Mouse (Mus musculus) B cell, adult 62 days (primary cell): ENCODE data around the gene Fer1l4. TPM values are rescaled to one million over a fixed set of nuclear protein-coding genes. Genes with fewer than 3 reads are reported as not detected.

ENCODE experiments used
- total RNA-seq: library from RNA; stranded (reverse); gene quantifications from 4 replicates; pipeline ENCODE4 v1.2.4, GENCODE M21; 2023

The Fer1l4 gene
- not detected in 4 replicates for total RNA-seq

DNA sequence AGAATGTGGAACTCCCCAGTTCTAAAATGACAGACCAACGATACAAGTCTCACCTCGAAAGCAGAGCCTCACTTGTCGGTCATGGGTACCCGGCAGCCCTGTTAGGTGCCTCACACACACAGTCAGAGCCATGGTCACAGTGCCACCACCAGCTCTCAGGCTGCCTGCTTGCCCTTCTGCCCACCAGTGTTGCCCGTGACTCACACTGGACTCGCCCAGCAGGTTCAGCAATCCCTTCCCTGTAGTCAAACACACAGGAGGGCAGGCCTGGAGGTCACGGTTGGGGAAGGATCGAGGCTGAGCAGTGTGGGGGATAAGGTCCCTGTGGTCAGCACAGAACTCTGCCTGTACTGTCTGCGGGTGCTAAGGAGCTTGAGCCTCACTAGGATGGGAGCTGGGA, at the start of gene Fer1l4:
Fer1l4 (minus strand) TSS at position 132 of the 400 bp plus-strand sequence.

DNA sequence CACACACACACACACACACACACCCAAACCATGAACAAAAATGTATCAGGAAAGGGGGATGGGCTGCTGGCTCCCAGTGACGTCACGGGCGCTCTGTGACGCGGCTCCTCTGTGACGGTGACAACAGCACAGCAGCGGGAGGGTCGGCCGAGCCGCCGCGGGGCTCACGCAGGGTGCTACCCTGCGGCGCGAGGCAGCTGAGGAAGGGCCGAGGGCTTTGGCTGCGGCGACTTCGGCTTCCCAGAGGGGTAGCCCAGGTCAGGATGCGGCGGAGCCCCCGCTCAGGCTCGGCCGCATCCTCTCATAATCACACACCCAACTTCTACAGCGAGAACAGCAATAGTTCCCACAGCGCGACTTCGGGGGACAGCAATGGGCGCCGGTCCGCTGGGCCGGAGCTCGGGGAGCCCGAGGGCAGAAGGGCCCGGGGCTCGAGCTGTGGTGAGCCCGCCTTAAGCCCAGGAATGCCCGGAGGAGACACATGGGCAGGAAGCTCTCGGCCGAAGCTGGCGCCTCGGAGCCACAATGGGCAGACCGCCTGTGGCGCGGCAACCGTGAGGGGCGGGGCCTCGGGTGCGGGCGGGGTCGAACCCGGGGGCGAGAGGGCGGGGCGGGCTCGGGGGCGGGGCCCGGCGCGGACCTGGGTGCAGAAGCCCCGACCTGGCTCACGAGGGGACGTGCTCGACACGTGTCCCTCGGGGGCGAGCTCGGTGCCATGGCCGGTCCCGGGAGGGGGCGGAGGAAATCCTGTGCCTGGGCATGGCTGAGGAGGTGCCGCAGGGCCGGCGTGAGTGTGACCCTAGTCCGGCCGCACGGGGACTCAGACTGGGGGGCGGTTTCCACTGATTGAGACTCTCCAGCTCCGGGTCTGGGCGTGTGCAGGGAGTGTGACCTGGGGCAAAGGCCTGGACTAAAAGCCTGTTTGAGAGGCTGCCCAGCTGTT, 12.6 kb upstream of the Fer1l4 start, which contains the start of gene Spag4:
Spag4 (plus strand) TSS at position 77 of the 943 bp plus-strand sequence.

DNA sequence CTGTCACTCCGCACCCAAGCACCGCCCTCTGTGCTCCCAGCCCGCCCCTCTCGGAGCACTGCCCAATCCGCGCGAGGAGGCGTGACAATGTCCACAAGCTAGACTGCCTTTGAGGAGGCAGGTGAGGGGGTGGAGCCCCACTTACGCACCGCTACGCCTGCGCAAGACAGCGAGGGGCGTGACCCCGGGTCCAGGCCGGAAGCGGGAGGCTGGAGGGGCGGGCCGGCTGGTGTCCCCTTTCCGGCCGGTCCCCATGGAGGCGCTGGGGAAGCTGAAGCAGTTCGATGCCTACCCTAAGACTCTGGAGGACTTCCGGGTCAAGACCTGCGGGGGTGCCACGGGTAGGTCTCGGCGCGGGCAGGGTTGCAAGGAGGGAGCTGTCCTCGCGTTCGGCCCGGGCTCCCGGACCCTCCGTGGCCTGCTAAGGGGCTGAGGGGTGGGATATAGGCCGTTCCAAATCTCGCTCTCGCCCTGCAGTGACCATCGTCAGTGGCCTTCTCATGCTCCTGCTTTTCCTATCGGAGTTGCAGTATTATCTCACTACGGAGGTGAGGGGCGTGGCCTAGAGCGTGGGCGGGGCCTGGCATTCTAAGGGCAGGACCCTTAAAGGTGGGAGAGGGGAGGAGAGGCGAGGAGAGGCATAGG, 44.7 kb downstream of the Fer1l4 start, which contains the start of the genes 6430550D23Rik and Ergic3:
6430550D23Rik (minus strand) TSS at position 90 of the 645 bp plus-strand sequence.
Ergic3 (plus strand) TSS at position 158 of the 645 bp plus-strand sequence.

Other genes with a start within 250 kb of the Fer1l4 start
- gene BC029722, start 233.5 kb downstream of the Fer1l4 start, total RNA-seq: 25.4 to 31.1 TPM (median 27.5 TPM) in 4 replicates
- 64.2 to 99.8 TPM (median 92.5 TPM) in 4 replicates for gene Eif6, start 226.0 kb downstream of the Fer1l4 start, total RNA-seq
- 0.18 TPM in 1 of 4 replicates, not detected in the others for gene Fam83c, start 218.1 kb downstream of the Fer1l4 start, total RNA-seq
- gene Uqcc1, start 122.6 kb downstream of the Fer1l4 start, total RNA-seq: 32.0 to 42.2 TPM (median 34.6 TPM) in 4 replicates
- gene Gm15557, start 112.2 kb downstream of the Fer1l4 start, total RNA-seq: not detected in 4 replicates
- gene Gdf5, start 107.6 kb downstream of the Fer1l4 start, total RNA-seq: not detected in 4 replicates
- gene Cep250, start 96.5 kb downstream of the Fer1l4 start, total RNA-seq: 58.5 to 72.8 TPM (median 62.7 TPM) in 4 replicates
- 1.3 to 3.1 TPM (median 2.2 TPM) in 4 replicates for gene 6430550D23Rik, start 45.0 kb downstream of the Fer1l4 start, total RNA-seq
- 66.9 to 83.2 TPM (median 76.8 TPM) in 4 replicates for gene Ergic3, start 44.9 kb downstream of the Fer1l4 start, total RNA-seq
- gene Spag4, start 12.2 kb upstream of the Fer1l4 start, total RNA-seq: 5.0 to 7.5 TPM (median 6.1 TPM) in 4 replicates
- gene Cpne1, start 59.0 kb upstream of the Fer1l4 start, total RNA-seq: 79.5 to 86.0 TPM (median 84.3 TPM) in 4 replicates
- gene Rbm12, start 59.0 kb upstream of the Fer1l4 start, total RNA-seq: 33.1 to 45.0 TPM (median 37.1 TPM) in 4 replicates
- 19.5 to 34.3 TPM (median 24.2 TPM) in 4 replicates for gene Gm28036, start 74.1 kb upstream of the Fer1l4 start, total RNA-seq
- 64.3 to 96.4 TPM (median 77.6 TPM) in 4 replicates for gene Romo1, start 91.1 kb upstream of the Fer1l4 start, total RNA-seq
- gene Nfs1, start 91.2 kb upstream of the Fer1l4 start, total RNA-seq: 33.0 to 35.9 TPM (median 34.0 TPM) in 4 replicates
- gene Rbm39, start 127.3 kb upstream of the Fer1l4 start, total RNA-seq: 2,113 to 2,186 TPM (median 2,159 TPM) in 4 replicates
- 87.3 to 94.5 TPM (median 92.0 TPM) in 4 replicates for gene Phf20, start 143.5 kb upstream of the Fer1l4 start, total RNA-seq